Mouse (Mus musculus) thymus, postnatal 0 days (tissue): ENCODE measurements around the gene Slc27a4. TPM values are rescaled to one million over a fixed set of nuclear protein-coding genes. Genes with fewer than 3 reads are reported as not detected.

ENCODE experiments used
- DNase-seq: peaks from one replicate; pipeline ENCODE4 v3.0.0-alpha.2; 2015; ENCODE audit warnings: low spot score
- polyA plus RNA-seq: library from polyadenylated mRNA; unstranded; fragments of >200 nt; fragmentation: Nextera tagmentation; extraction: Ambion mirVana; gene quantifications from 2 replicates; pipeline ENCODE4 v1.2.1, GENCODE M21; 2015

The Slc27a4 gene
- polyA plus RNA-seq, 1 experiment from 2014 or later: 6.6 TPM

GRCm38 (mm10) chr2:29820025-29820817 is 17.8 kb downstream of the Slc27a4 start, which contains the start of gene Urm1:
TSS of gene Urm1 (plus strand) at chr2:29820075.
- DNase-seq: peak; percentile 72

DNA sequence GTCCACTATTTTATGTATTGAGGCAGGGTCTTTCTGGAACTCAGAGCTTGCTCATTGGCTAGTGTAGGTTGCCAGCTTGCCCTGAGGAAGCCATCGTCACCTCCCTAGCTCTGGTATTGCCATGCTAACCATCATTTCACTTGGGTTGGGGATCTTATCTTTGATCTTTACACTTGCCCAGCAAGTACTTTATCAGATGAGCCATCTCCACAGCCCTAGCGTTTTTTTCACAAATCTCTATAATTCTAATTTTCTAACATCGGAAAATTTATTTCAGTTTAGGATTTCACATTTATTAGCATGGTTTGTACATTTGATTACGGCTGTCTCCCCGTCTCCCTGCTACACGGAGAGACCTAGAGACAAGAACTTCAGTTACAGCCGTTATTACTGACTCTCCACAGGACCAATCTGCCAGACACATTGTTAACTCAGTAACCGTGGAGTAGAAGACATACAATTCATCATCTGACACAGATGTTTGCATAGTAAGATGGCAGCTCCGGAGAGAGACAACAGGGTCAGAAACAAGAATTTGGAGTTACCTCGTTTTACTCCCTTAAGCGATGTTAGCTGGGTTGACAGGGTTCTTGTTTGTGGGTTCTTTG is 24.0 kb downstream of the Slc27a4 start:
- no peak for DNase-seq

GRCm38 (mm10) chr2:29826926-29827708 is 24.7 kb downstream of the Slc27a4 start:
- peak; percentile 95 for DNase-seq

- no peak for DNase-seq
Measured at GRCm38 (mm10) chr2:29827709-29828024, 25.2 kb downstream of the Slc27a4 start.

DNA sequence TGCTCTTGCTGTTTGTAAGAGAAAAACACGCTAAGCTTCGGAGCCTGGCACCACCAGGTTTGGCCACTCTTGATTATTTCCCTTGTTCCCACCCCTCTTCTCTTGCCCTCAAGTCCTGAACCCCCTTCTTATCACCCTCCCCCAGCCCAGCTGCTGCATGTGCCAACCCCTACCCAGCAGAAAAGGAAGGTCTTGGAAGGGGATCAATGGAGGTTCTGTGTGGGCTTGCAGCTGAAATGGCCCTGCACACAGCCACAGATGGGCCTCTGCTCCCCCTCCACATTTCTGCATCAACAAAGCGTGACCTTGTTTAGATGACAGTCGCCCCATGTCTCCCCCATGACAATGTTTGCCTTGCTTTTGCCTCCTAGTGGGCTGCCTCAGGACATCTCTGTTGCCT is 28.7 kb downstream of the Slc27a4 start:
- DNase-seq: no peak

DNA sequence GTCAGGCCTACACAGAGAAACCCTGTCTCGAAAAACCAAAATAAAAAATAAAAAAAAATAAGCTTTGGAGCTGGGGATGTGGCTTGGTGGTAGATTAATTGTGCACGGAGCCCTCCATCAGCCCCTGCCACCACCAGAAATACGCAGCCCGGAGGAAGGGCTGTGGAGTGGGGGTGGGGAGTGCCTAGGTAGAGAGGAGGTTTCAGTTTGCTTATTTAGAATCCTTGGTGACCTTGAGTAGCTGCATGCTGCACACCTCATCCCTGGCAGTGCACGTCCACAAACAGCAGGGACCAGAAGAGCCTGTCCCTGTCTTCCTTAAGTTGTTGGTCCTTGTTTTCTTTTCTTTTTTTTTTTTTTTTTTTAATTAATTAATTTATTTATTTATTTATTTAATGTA is 31.4 kb downstream of the Slc27a4 start:
- no peak for DNase-seq

- DNase-seq: no peak
Measured at GRCm38 (mm10) chr2:29835391-29835899, 33.0 kb downstream of the Slc27a4 start.

DNA sequence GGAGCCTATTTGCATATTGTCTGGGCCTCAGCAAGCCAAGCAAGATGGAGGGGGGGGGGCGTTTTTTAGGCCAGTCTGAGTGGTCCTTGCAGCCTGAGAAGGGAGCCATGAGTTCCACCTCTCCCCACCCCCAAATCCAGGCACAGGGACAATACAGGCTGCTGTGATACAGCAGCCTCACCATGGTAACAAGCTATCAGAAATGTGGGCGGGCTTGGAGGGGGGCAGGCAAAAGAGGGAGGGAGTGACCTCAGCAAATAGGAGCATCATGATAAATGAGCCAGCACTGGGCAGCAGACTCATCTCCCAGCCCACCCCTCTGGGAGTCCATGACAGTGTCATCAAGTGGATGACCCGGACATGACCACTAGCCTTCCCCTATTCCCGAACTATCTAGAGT is 37.0 kb downstream of the Slc27a4 start:
- no peak for DNase-seq

- no peak for DNase-seq
Measured at GRCm38 (mm10) chr2:29843231-29844105, 41.0 kb downstream of the Slc27a4 start.

DNA sequence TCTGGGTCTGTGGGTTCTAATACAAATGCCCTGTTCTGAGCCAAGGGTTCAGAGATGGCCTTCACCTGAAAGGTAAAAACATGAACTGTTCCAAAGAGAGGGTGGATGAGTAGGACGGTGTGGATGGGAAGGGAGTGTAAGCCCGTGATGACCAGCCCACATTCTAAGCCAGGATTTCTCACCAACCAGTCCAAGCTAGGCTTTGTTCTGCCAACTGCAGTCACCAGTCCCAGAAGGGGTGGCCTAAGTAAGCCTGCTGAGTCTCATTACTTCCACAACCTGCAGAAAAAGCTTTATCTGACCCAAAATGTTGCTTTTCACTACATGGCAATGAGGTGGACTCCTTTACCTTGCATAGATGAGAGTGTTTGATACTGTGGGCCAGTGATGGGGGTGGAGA is 41.7 kb downstream of the Slc27a4 start:
- no peak for DNase-seq

- DNase-seq: no peak
Measured at GRCm38 (mm10) chr2:29844661-29845060, 42.2 kb downstream of the Slc27a4 start.

GRCm38 (mm10) chr2:29845636-29846035 is 43.2 kb downstream of the Slc27a4 start:
- DNase-seq: no peak

GRCm38 (mm10) chr2:29846061-29846853 is 43.8 kb downstream of the Slc27a4 start:
- no peak for DNase-seq

DNA sequence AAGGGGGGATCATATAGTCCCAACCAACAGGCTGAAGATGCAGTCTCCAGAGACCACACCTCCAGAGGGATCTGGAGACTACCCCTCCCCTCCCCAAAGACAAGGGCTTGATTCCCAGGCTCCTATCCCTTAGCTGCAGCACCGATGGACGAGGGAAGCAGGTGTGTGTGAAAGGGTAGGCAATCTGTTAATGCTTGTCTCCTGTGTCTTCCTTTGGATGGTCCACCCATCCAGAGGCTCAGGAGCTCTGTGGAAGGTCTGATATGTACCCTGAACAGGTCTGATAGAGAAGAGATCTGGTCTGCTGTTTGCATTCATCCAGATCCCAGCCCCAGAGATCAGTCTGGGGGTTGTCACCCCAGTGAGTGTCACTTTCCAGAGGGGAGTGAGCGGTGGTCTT is 44.5 kb downstream of the Slc27a4 start:
- DNase-seq: no peak

DNA sequence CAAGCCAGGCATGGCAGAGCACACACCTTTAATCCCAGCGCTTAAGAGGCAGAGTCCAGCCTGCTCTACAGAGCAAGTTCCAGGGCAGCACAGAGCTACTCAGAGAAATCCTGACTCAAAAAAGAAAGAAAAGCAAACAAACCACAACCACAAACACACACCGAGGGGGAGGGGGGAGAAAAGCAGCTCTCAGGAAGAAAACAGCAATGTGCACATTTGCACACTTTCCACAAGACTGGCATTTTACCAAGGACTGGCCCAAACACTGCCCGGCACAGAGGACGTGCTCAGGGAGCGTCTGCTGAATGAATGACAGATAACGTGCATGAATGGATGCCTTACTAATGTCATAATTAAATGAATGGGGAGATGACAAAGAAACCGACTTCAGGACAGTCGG is 46.6 kb downstream of the Slc27a4 start:
- no peak for DNase-seq

- DNase-seq: peak; percentile 40
Measured at GRCm38 (mm10) chr2:29849841-29850480, 47.5 kb downstream of the Slc27a4 start.

DNA sequence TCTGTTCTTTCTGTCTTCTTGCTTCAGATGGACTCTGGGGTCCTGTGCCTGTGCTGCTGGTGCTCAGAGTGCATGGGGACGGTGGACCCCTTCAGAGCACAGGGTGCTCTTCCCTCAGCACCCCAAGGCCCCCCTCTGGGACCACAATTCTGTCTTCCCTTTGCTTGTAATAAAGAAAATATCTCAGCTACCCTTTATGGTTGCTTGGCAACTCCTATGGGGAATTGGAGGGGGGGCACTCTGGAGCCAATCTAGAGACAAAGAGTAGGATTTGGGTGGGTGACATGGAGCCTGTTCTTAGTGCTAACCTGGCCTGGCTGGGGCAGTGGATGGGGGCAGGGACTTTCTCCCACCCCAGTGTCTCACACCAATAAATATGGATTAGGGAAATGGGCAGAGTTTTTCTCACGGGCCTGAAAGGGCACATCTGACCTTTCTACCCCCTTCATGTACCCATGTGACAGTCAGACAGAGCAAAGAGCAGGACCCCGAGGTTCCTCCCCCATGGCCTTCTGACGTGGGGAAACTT is 50.6 kb downstream of the Slc27a4 start:
- no peak for DNase-seq

- DNase-seq: no peak
Measured at GRCm38 (mm10) chr2:29853736-29854135, 51.3 kb downstream of the Slc27a4 start.

- no peak for DNase-seq
Measured at GRCm38 (mm10) chr2:29855585-29856210, 53.3 kb downstream of the Slc27a4 start.
